Mouse (Mus musculus): Measurements from ENCODE around the gene Atf2.
A peak's percentile ranks its signal among the peaks of the same experiment; 100 is the strongest.

Atf2 gene

DNA sequence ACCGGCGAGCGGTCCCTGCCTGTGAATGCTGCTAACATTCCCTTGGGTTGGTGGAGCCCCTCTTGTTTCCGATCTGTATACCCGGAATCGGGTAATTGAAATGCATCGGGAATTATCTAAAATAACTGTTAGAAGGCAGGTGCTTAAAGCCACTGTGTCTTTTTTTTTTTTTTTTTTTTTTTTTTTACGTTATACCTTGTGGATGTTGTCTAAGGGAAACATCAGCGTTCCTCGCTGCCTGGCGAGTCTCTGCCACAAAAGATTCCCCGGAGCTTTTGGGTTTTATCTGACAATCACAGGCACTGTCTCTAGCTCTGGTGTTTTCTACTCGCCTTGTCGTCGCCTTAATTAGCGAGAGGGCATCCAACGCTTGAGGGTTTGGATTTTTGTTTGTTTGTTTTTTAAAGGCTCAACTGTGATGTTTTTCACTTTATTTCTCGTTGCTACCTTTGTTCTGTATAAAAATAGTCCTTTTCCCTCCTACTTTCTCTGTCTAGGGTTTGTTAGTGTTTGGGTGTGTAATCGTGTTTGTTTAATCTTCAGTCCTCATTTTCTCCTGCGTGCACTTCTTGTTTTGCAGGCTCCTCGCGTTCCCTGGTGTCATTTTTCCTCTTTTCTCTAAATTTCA, 116.6 kb downstream of the Atf2 start:
- no peak for DNase-seq (ENCODE audit: low read depth, low spot score)

DNA sequence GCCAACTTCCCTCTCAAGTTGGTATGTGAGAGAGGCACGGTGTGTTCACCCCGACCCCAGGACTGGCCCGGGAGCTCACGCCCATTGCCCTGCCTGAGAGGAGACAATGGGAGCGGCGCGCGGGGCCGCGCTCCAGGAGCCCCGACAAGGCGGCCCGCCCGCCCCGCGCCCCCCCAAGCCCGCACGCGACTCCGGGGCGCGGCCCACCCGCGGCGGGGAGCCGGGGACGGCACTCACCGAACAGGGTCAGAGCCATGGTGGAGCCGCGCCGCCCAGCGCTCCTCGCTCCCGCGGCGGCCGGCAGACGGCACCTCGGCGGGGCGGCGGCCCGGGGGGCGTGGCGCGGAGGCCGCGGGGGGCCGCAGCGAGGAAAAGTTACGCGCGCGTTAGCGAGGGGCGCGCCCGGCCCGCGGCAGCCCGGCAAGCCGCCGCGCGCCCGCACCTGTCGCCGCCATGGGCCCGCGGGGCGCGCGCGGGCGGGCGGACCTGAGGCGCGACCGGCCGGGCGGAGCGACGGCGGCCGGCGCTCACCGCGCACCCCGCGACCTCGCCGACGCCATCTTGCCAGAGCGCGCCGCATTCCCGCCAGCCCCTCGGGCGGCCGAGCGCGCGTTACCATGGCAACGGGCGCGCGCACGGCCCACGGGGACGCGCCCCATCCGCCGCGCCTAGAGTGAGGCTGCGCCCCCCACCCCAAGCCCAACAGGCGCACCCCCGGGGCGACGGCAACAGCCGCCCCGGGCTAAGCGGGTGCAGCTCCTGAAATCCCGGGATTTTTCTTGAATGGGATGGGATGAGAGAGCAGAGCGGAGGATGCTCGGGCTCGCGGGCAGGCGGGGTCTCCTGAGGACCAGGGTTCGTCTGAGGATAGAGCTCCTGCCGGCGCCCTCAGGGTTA, 117.4 kb downstream of the Atf2 start, which contains the start of gene Chn1:
Gene Chn1 (minus strand): TSS at position 561 of the 897 bp plus-strand sequence.
- peak; percentile 52 for DNase-seq (ENCODE audit: low read depth, low spot score)

DNA sequence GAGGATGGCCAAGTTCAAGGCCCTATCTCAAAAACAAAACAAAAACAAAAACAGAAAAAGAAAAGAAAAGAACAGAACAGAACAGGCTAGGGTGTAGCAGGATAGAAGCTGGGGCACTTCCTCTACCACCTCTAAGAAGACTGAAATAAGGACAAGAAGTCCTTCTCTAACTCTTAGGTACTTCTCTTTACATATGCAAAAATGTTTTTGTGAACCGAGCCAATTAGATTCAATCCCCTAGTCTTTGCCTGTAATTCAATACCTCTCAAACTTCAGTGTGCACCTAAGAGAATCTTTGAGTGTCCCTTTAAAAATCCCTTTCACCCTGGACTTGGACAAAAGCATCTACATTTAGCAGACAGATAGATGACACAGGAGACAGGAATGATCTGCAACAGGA, 119.5 kb downstream of the Atf2 start:
- DNase-seq (ENCODE audit: low read depth, low spot score): no peak

DNA sequence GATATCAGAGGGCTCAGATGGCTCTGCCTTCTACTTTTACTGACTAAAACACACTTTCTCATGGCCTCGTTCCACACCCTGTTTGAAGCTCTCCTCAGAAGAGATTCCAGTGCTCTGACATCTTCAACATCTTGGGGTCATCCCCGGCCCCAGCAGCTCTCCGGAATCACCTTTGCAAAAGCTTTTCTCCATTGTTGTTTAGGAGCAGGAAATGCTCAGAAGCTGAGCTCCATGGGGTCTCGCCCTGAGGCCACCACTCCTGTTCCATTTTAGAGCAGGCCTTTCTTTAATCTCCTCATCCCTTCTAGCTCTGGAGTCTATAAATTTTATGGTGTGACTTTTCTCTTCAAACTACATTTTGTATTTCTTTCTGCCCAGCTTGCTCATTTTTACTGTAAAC, 123.8 kb downstream of the Atf2 start:
- DNase-seq (ENCODE audit: low read depth, low spot score): no peak

Data from A20 (cell line).